Mouse (Mus musculus): ENCODE results near the gene Ptov1. TPM values are rescaled to one million over a fixed set of nuclear protein-coding genes. Genes with fewer than 3 reads are reported as not detected.

The Ptov1 gene
- polyA plus RNA-seq, 1 experiment from 2014 or later, result 415 TPM

GRCm38 (mm10) chr7:44863210-44863609 lies 6.4 kb downstream of the Ptov1 start:
- H3K4me3 ChIP-seq, result peak overlapping the region; percentile 8; the same call in 1 of the 2 replicates
- H3K9me3 ChIP-seq, result no peaks in the 10 kb centered on the region
- peaks cover 91% of the 10 kb centered on the region for H3K36me3 ChIP-seq (replicated peaks)
- 93% methylated on average over 14 of the region's 14 CpGs for WGBS
- no peaks in the 10 kb centered on the region for H3K27me3 ChIP-seq (ENCODE audit: poor library complexity, severe bottlenecking)
- peaks cover 61% of the 10 kb centered on the region for H3K4me1 ChIP-seq
- H3K27ac ChIP-seq, result no peak overlapping the region
- DNase-seq (ENCODE audit: extremely low spot score, low spot score), result no peak

- WGBS, result 94% methylated on average over 8 of the region's 8 CpGs
- DNase-seq (ENCODE audit: extremely low spot score, low spot score), result no peak
- Histone ChIP-seq H3K4me1 (peaks cover 61% of the 10 kb centered on the region), H3K27ac (no peak overlapping the region), H3K9me3 (no peaks in the 10 kb centered on the region), H3K27me3 (ENCODE audit: poor library complexity, severe bottlenecking) (no peaks in the 10 kb centered on the region), H3K4me3 (peak overlapping the region; percentile 8; the same call in 1 of the 2 replicates), H3K36me3 (replicated peaks) (peaks cover 84% of the 10 kb centered on the region)
Observed at GRCm38 (mm10) chr7:44862434-44862833, 7.2 kb downstream of the Ptov1 start.

- DNase-seq (ENCODE audit: extremely low spot score, low spot score), result no peak
- H3K27ac ChIP-seq, result peak overlapping the region; percentile 69
Observed at GRCm38 (mm10) chr7:44861429-44861816, 8.2 kb downstream of the Ptov1 start.

GRCm38 (mm10) chr7:44860576-44861428 lies 8.8 kb downstream of the Ptov1 start:
- Histone ChIP-seq H3K4me3 (peak overlapping the region; percentile 24; the same call in 1 of the 2 replicates), H3K4me1 (peaks cover 59% of the 10 kb centered on the region), H3K27me3 (ENCODE audit: poor library complexity, severe bottlenecking) (no peaks in the 10 kb centered on the region), H3K36me3 (replicated peaks) (peaks cover 68% of the 10 kb centered on the region), H3K9me3 (no peaks in the 10 kb centered on the region), H3K27ac (peak overlapping the region; percentile 69)
- 61% methylated on average over 22 of the region's 22 CpGs for WGBS
- DNase-seq (ENCODE audit: extremely low spot score, low spot score), result peak; percentile 74

More at GRCm38 (mm10) chr7:44861429-44861816, 8.2 kb downstream of the Ptov1 start:
- H3K9me3 ChIP-seq, result no peaks in the 10 kb centered on the region
- peaks cover 74% of the 10 kb centered on the region for H3K36me3 ChIP-seq (replicated peaks)
- no peaks in the 10 kb centered on the region for H3K27me3 ChIP-seq (ENCODE audit: poor library complexity, severe bottlenecking)
- H3K4me3 ChIP-seq, result peak overlapping the region; percentile 8; the same call in 1 of the 2 replicates
- H3K4me1 ChIP-seq, result peaks cover 60% of the 10 kb centered on the region
- WGBS, result 90% methylated on average over 14 of the region's 14 CpGs

GRCm38 (mm10) chr7:44859896-44860295 lies 9.7 kb downstream of the Ptov1 start:
- Histone ChIP-seq H3K9me3 (no peaks in the 10 kb centered on the region), H3K27ac (no peak overlapping the region), H3K36me3 (replicated peaks) (peaks cover 59% of the 10 kb centered on the region), H3K4me3 (peak overlapping the region; percentile 24; the same call in 1 of the 2 replicates), H3K27me3 (ENCODE audit: poor library complexity, severe bottlenecking) (no peaks in the 10 kb centered on the region), H3K4me1 (peaks cover 60% of the 10 kb centered on the region)
- 92% methylated on average over 11 of the region's 11 CpGs for WGBS
- no peak for DNase-seq (ENCODE audit: extremely low spot score, low spot score)

GRCm38 (mm10) chr7:44857905-44858304 lies 11.7 kb downstream of the Ptov1 start:
- peaks cover 47% of the 10 kb centered on the region for H3K36me3 ChIP-seq (replicated peaks)
- no peaks in the 10 kb centered on the region for H3K9me3 ChIP-seq
- no peaks in the 10 kb centered on the region for H3K27me3 ChIP-seq (ENCODE audit: poor library complexity, severe bottlenecking)
- peak overlapping the region; percentile 94 for H3K27ac ChIP-seq
- peak overlapping the region; percentile 93 for H3K4me3 ChIP-seq
- WGBS, result 27% methylated on average over 8 of the region's 8 CpGs
- DNase-seq (ENCODE audit: extremely low spot score, low spot score), result no peak
- H3K4me1 ChIP-seq, result peaks cover 73% of the 10 kb centered on the region

- Histone ChIP-seq H3K9me3 (no peaks in the 10 kb centered on the region), H3K27me3 (ENCODE audit: poor library complexity, severe bottlenecking) (no peaks in the 10 kb centered on the region), H3K36me3 (replicated peaks) (peaks cover 46% of the 10 kb centered on the region), H3K4me1 (peaks cover 79% of the 10 kb centered on the region), H3K27ac (peak within 1 kb of the TSS; percentile 94), H3K4me3 (peak within 1 kb of the TSS; percentile 93)
- under 1% methylated on average over 32 of the region's 32 CpGs for WGBS
- peak; percentile 89 for DNase-seq (ENCODE audit: extremely low spot score, low spot score)
Observed at GRCm38 (mm10) chr7:44857042-44857552, 12.5 kb downstream of the Ptov1 start, which contains the start of gene Pnkp. TSS of gene Pnkp (plus strand) at chr7:44857139.

- Histone ChIP-seq H3K27ac (peak overlapping the region; percentile 94), H3K9me3 (no peaks in the 10 kb centered on the region), H3K27me3 (ENCODE audit: poor library complexity, severe bottlenecking) (no peaks in the 10 kb centered on the region), H3K4me1 (peaks cover 78% of the 10 kb centered on the region), H3K36me3 (replicated peaks) (peaks cover 44% of the 10 kb centered on the region), H3K4me3 (peak overlapping the region; percentile 93)
- 71% methylated on average over 9 of the region's 9 CpGs for WGBS
- no peak for DNase-seq (ENCODE audit: extremely low spot score, low spot score)
Observed at GRCm38 (mm10) chr7:44856265-44856916, 13.2 kb downstream of the Ptov1 start.

- Histone ChIP-seq H3K36me3 (replicated peaks) (peaks cover 33% of the 10 kb centered on the region), H3K27me3 (ENCODE audit: poor library complexity, severe bottlenecking) (no peaks in the 10 kb centered on the region), H3K4me3 (peak overlapping the region; percentile 66), H3K4me1 (peaks cover 78% of the 10 kb centered on the region), H3K27ac (peak overlapping the region; percentile 91), H3K9me3 (no peaks in the 10 kb centered on the region)
- 48% methylated on average over 10 of the region's 10 CpGs for WGBS
- DNase-seq (ENCODE audit: extremely low spot score, low spot score), result no peak
Observed at GRCm38 (mm10) chr7:44855036-44855435, 14.6 kb downstream of the Ptov1 start.

GRCm38 (mm10) chr7:44854356-44855031 lies 15.1 kb downstream of the Ptov1 start:
- Histone ChIP-seq H3K27ac (peak overlapping the region; percentile 91), H3K9me3 (no peaks in the 10 kb centered on the region), H3K4me3 (peak overlapping the region; percentile 66), H3K36me3 (replicated peaks) (peaks cover 27% of the 10 kb centered on the region), H3K27me3 (ENCODE audit: poor library complexity, severe bottlenecking) (no peaks in the 10 kb centered on the region), H3K4me1 (peaks cover 78% of the 10 kb centered on the region)
- peak; percentile 78 for DNase-seq (ENCODE audit: extremely low spot score, low spot score)
- 3% methylated on average over 45 of the region's 45 CpGs for WGBS

GRCm38 (mm10) chr7:44853596-44854355 lies 15.8 kb downstream of the Ptov1 start:
- whole genome bisulfite sequencing, result 36% methylated on average over 26 of the region's 26 CpGs
- Histone ChIP-seq H3K27me3 (ENCODE audit: poor library complexity, severe bottlenecking) (no peaks in the 10 kb centered on the region), H3K27ac (peak overlapping the region; percentile 91), H3K4me1 (peaks cover 78% of the 10 kb centered on the region), H3K4me3 (peak overlapping the region; percentile 66), H3K9me3 (no peaks in the 10 kb centered on the region), H3K36me3 (replicated peaks) (peaks cover 27% of the 10 kb centered on the region)
- DNase-seq (ENCODE audit: extremely low spot score, low spot score), result peak; percentile 49

GRCm38 (mm10) chr7:44853065-44853464 lies 16.5 kb downstream of the Ptov1 start:
- H3K36me3 ChIP-seq (replicated peaks), result peaks cover 22% of the 10 kb centered on the region
- DNase-seq (ENCODE audit: extremely low spot score, low spot score), result no peak
- peaks cover 74% of the 10 kb centered on the region for H3K4me1 ChIP-seq
- H3K9me3 ChIP-seq, result no peaks in the 10 kb centered on the region
- WGBS, result 96% methylated on average over 2 of the region's 2 CpGs
- H3K27me3 ChIP-seq (ENCODE audit: poor library complexity, severe bottlenecking), result no peaks in the 10 kb centered on the region
- H3K4me3 ChIP-seq, result peak overlapping the region; percentile 4; the same call in 1 of the 2 replicates
- H3K27ac ChIP-seq, result no peak overlapping the region
